Mouse (Mus musculus): ENCODE data around the gene Psme2. TPM values are rescaled to one million over a fixed set of nuclear protein-coding genes. Genes with fewer than 3 reads are reported as not detected.

The Psme2 gene
- polyA plus RNA-seq, 1 experiment from 2014 or later, result 179 TPM

DNA sequence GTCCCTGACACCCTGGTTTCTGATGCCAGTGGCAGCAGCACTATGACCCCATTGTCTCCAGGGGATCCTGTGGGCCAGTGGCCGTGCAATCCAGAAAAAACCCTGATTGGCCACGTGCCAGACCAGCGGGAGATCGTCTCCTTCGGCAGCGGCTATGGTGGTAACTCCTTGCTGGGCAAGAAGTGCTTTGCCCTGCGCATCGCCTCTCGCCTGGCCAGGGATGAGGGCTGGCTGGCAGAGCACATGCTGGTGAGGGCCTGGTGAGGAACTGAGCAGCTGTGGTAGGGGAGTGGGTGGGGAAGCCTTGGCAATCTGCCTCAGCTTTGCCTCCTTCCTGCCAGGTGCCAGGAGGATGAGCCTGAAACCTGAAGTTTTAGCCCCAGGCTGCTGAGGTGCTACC lies 46.6 kb downstream of the Psme2 start:
- DNase-seq (ENCODE audit: low spot score) (no peak), ATAC-seq (ENCODE audit: low FRiP score) (no peak)
- Histone ChIP-seq H3K36me3 (replicated peaks; ENCODE audit: control insufficient read depth, insufficient read depth) (peaks cover 31% of the 10 kb centered on the region), H3K4me3 (replicated peaks; ENCODE audit: low read length) (no peak overlapping the region), H3K9ac (no peak overlapping the region), H3K9me3 (ENCODE audit: control insufficient read depth, low read length) (no peaks in the 10 kb centered on the region), H3K4me2 (replicated peaks) (no peak overlapping the region), H3K27me3 (ENCODE audit: control insufficient read depth, insufficient read depth, low read length) (no peaks in the 10 kb centered on the region), H3K4me1 (replicated peaks; ENCODE audit: control insufficient read depth, insufficient read depth, low read length) (peaks cover 12% of the 10 kb centered on the region), H3K27ac (no peak overlapping the region)
- WGBS, result 70% methylated on average over 9 of the region's 9 CpGs

DNA sequence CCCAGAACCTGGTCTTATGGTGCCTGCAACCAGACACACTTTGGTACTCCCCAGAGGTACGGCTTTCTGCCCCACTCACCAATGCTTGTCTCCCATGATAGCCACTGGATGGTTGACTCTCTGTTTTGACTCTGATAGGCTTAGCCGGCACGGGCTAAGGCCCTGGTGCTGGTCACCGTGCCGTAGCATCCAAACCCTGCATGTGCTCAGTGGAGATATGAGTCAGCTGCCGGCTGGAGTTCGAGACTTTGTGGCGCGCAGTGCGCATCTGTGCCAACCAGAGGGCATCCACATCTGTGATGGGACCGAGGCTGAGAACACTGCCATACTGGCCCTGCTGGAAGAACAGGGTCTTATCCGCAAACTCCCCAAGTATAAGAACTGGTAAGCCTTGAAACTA lies 48.6 kb downstream of the Psme2 start:
- Histone ChIP-seq H3K4me2 (replicated peaks) (no peak overlapping the region), H3K27ac (no peak overlapping the region), H3K27me3 (ENCODE audit: control insufficient read depth, insufficient read depth, low read length) (no peaks in the 10 kb centered on the region), H3K9me3 (ENCODE audit: control insufficient read depth, low read length) (no peaks in the 10 kb centered on the region), H3K4me1 (replicated peaks; ENCODE audit: control insufficient read depth, insufficient read depth, low read length) (peaks cover 12% of the 10 kb centered on the region), H3K4me3 (replicated peaks; ENCODE audit: low read length) (no peak overlapping the region), H3K9ac (no peak overlapping the region), H3K36me3 (replicated peaks; ENCODE audit: control insufficient read depth, insufficient read depth) (peaks cover 11% of the 10 kb centered on the region; the same call in 1 of the 2 replicates)
- DNase-seq (ENCODE audit: low spot score), result no peak
- 98% methylated on average over 12 of the region's 12 CpGs for WGBS
- no peak for ATAC-seq (ENCODE audit: low FRiP score)

DNA sequence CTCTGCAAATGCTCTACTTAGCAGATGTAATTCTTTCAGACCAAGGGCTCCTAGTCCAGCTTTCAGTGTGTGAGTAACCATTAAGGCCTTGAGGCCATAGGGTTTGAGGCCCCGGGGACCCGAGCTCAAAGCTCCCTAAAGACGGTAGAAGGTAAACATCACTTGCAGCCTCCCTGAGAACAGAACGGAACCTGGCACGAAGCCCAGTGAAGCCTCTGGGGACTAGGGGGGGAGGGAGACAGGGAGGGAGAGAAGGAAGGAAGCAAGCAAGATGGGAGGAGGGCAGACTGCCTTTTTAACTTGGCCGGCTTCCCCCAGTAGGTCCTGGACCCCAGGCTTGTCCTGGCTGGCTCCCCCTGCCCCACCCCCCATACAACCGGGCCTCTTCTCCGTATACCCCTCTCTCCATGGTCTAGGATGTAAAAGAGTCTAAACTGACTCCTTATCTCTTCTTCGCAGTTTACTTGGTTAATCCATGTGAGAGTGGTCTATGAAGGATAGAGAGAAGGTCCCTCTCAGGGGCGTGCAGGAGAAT lies 50.1 kb downstream of the Psme2 start:
- Histone ChIP-seq H3K27ac (peak overlapping the region; percentile 72), H3K36me3 (replicated peaks; ENCODE audit: control insufficient read depth, insufficient read depth) (0 out of 2 replicates have a peak, but pooled peaks cover 7% of the 10 kb centered on the region), H3K4me1 (replicated peaks; ENCODE audit: control insufficient read depth, insufficient read depth, low read length) (peaks cover 12% of the 10 kb centered on the region), H3K9me3 (ENCODE audit: control insufficient read depth, low read length) (no peaks in the 10 kb centered on the region), H3K4me3 (replicated peaks; ENCODE audit: low read length) (peak overlapping the region; percentile 59), H3K9ac (peak overlapping the region; percentile 79), H3K4me2 (replicated peaks) (peak overlapping the region; percentile 94), H3K27me3 (ENCODE audit: control insufficient read depth, insufficient read depth, low read length) (no peaks in the 10 kb centered on the region)
- ATAC-seq (ENCODE audit: low FRiP score) (peak; percentile 51), DNase-seq (ENCODE audit: low spot score) (peak; percentile 78)
- 6% methylated on average over 10 of the region's 10 CpGs for WGBS

DNA sequence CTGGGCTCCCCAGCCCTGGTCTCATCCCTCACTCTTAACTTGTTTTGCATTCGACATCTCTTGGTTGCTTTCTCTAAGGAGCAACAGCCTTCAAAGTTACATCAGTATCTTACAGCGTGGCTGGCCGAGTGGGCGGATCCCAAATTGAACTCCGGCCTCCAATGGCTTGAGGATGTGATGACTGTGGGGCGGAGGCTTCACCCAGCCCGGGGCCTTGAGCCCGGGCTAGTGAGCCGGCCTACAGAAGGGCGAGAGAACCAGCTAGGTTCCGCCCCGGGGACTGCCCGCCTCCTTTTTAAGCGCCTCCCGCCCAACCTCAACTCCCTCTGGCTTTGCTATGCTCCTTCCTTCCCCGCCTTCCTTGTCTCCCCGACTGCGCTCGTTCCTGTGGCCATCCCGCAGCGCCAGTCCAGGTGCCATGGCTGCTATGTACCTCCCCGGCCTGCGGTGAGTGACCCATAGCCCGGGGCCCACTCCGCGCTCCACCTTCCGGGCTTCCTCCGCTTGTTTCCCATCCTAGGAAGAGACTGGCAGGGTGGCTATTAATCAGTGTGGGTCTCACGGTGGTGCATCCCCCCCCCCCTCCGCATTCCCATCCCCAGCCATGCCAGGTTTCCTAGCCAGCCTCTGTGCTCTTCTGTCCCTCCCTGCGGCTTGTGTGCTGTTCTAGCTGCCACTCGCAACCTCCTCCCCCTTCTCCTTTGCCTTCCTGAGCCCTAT lies 50.7 kb downstream of the Psme2 start, which contains the start of gene Pck2:
TSS of gene Pck2 (plus strand) at position 200 of the 720 bp plus-strand sequence.
- Histone ChIP-seq H3K36me3 (replicated peaks; ENCODE audit: control insufficient read depth, insufficient read depth) (0 out of 2 replicates have a peak, but pooled peaks cover 5% of the 10 kb centered on the region), H3K4me3 (replicated peaks; ENCODE audit: low read length) (peak within 1 kb of the TSS; percentile 59), H3K27me3 (ENCODE audit: control insufficient read depth, insufficient read depth, low read length) (no peaks in the 10 kb centered on the region), H3K4me1 (replicated peaks; ENCODE audit: control insufficient read depth, insufficient read depth, low read length) (peaks cover 12% of the 10 kb centered on the region), H3K4me2 (replicated peaks) (peak within 1 kb of the TSS; percentile 94), H3K27ac (peak within 1 kb of the TSS; percentile 72), H3K9ac (peak within 1 kb of the TSS; percentile 79), H3K9me3 (ENCODE audit: control insufficient read depth, low read length) (no peaks in the 10 kb centered on the region)
- peak; percentile 85 for ATAC-seq (ENCODE audit: low FRiP score)
- DNase-seq (ENCODE audit: low spot score), result peak; percentile 69
- under 1% methylated on average over 32 of the region's 32 CpGs for WGBS

Other genes starting within 250 kb of the Psme2 start
- 12.4 and 14.1 TPM in 2 replicates for gene Dhrs4, start 112.4 kb downstream of the Psme2 start, polyA plus RNA-seq (2014; fragmentation: Nextera tagmentation; extraction: Ambion mirVana)
- 30.0 and 31.1 TPM in 2 replicates for gene Carmil3, start 100.5 kb downstream of the Psme2 start, polyA plus RNA-seq (2014; fragmentation: Nextera tagmentation; extraction: Ambion mirVana)
- 3.2 and 4.2 TPM in 2 replicates for gene Cpne6, start 80.7 kb downstream of the Psme2 start, polyA plus RNA-seq (2014; fragmentation: Nextera tagmentation; extraction: Ambion mirVana)
- gene Nrl, start 66.1 kb downstream of the Psme2 start, polyA plus RNA-seq (2014; fragmentation: Nextera tagmentation; extraction: Ambion mirVana), result 0.10 and 0.17 TPM in 2 replicates
- gene Pck2, start 50.8 kb downstream of the Psme2 start, polyA plus RNA-seq (2014; fragmentation: Nextera tagmentation; extraction: Ambion mirVana), result 17.5 and 19.2 TPM in 2 replicates
- gene Dcaf11, start 31.1 kb downstream of the Psme2 start, polyA plus RNA-seq (2014; fragmentation: Nextera tagmentation; extraction: Ambion mirVana), result 107 and 112 TPM in 2 replicates
- 1.4 TPM in 1 of 2 replicates, not detected in the other for gene A730061H03Rik, start 30.7 kb downstream of the Psme2 start, polyA plus RNA-seq (2014; fragmentation: Nextera tagmentation; extraction: Ambion mirVana)
- gene Fitm1, start 15.5 kb downstream of the Psme2 start, polyA plus RNA-seq (2014; fragmentation: Nextera tagmentation; extraction: Ambion mirVana), result 0.27 TPM in 1 of 2 replicates, not detected in the other
- 192 and 207 TPM in 2 replicates for gene Psme1, start 13.0 kb downstream of the Psme2 start, polyA plus RNA-seq (2014; fragmentation: Nextera tagmentation; extraction: Ambion mirVana)
- gene Emc9, start 5.8 kb downstream of the Psme2 start, polyA plus RNA-seq (2014; fragmentation: Nextera tagmentation; extraction: Ambion mirVana), result 37.2 and 39.2 TPM in 2 replicates
- gene Rnf31, start 595 bp upstream of the Psme2 start, polyA plus RNA-seq (2014; fragmentation: Nextera tagmentation; extraction: Ambion mirVana), result 12.5 and 20.4 TPM in 2 replicates
- 7.4 and 8.0 TPM in 2 replicates for gene Irf9, start 12.5 kb upstream of the Psme2 start, polyA plus RNA-seq (2014; fragmentation: Nextera tagmentation; extraction: Ambion mirVana)
- 8.6 and 9.0 TPM in 2 replicates for gene Rec8, start 26.9 kb upstream of the Psme2 start, polyA plus RNA-seq (2014; fragmentation: Nextera tagmentation; extraction: Ambion mirVana)
- 110 and 114 TPM in 2 replicates for gene Ipo4, start 44.8 kb upstream of the Psme2 start, polyA plus RNA-seq (2014; fragmentation: Nextera tagmentation; extraction: Ambion mirVana)
- gene Gm49378, start 46.8 kb upstream of the Psme2 start, polyA plus RNA-seq (2014; fragmentation: Nextera tagmentation; extraction: Ambion mirVana), result 1.5 and 2.8 TPM in 2 replicates
- 58.9 and 68.0 TPM in 2 replicates for gene Tm9sf1, start 52.7 kb upstream of the Psme2 start, polyA plus RNA-seq (2014; fragmentation: Nextera tagmentation; extraction: Ambion mirVana)
- 0.31 and 0.33 TPM in 2 replicates for gene Tssk4, start 59.1 kb upstream of the Psme2 start, polyA plus RNA-seq (2014; fragmentation: Nextera tagmentation; extraction: Ambion mirVana)
- 70.4 and 71.0 TPM in 2 replicates for gene Mdp1, start 69.4 kb upstream of the Psme2 start, polyA plus RNA-seq (2014; fragmentation: Nextera tagmentation; extraction: Ambion mirVana)
- gene Gmpr2, start 80.8 kb upstream of the Psme2 start, polyA plus RNA-seq (2014; fragmentation: Nextera tagmentation; extraction: Ambion mirVana), result 35.8 and 40.8 TPM in 2 replicates
- gene Nedd8, start 81.0 kb upstream of the Psme2 start, polyA plus RNA-seq (2014; fragmentation: Nextera tagmentation; extraction: Ambion mirVana), result 544 and 612 TPM in 2 replicates
- gene Tinf2, start 90.7 kb upstream of the Psme2 start, polyA plus RNA-seq (2014; fragmentation: Nextera tagmentation; extraction: Ambion mirVana), result 24.3 and 25.1 TPM in 2 replicates
- 0.14 and 0.25 TPM in 2 replicates for gene Tgm1, start 122.8 kb upstream of the Psme2 start, polyA plus RNA-seq (2014; fragmentation: Nextera tagmentation; extraction: Ambion mirVana)
- 46.2 and 48.8 TPM in 2 replicates for gene Rabggta, start 131.2 kb upstream of the Psme2 start, polyA plus RNA-seq (2014; fragmentation: Nextera tagmentation; extraction: Ambion mirVana)
- gene Dhrs1, start 154.6 kb upstream of the Psme2 start, polyA plus RNA-seq (2014; fragmentation: Nextera tagmentation; extraction: Ambion mirVana), result 70.8 and 72.3 TPM in 2 replicates
- 31.4 and 33.0 TPM in 2 replicates for gene Nop9, start 154.6 kb upstream of the Psme2 start, polyA plus RNA-seq (2014; fragmentation: Nextera tagmentation; extraction: Ambion mirVana)
- gene Cideb, start 167.3 kb upstream of the Psme2 start, polyA plus RNA-seq (2014; fragmentation: Nextera tagmentation; extraction: Ambion mirVana), result not detected in 2 replicates
- gene Ltb4r2, start 170.3 kb upstream of the Psme2 start, polyA plus RNA-seq (2014; fragmentation: Nextera tagmentation; extraction: Ambion mirVana), result 0.36 and 0.70 TPM in 2 replicates
- gene Ltb4r1, start 174.8 kb upstream of the Psme2 start, polyA plus RNA-seq (2014; fragmentation: Nextera tagmentation; extraction: Ambion mirVana), result 0.20 TPM in 1 of 2 replicates, not detected in the other
- 5.0 and 5.8 TPM in 2 replicates for gene Adcy4, start 193.0 kb upstream of the Psme2 start, polyA plus RNA-seq (2014; fragmentation: Nextera tagmentation; extraction: Ambion mirVana)
- gene Ripk3, start 197.8 kb upstream of the Psme2 start, polyA plus RNA-seq (2014; fragmentation: Nextera tagmentation; extraction: Ambion mirVana), result 1.8 and 2.9 TPM in 2 replicates
- gene Nfatc4, start 232.0 kb upstream of the Psme2 start, polyA plus RNA-seq (2014; fragmentation: Nextera tagmentation; extraction: Ambion mirVana), result 9.4 and 10.1 TPM in 2 replicates

Measured in hindbrain, embryonic 14.5 days (tissue).